Mouse (Mus musculus) liver, adult 2 months (tissue): ENCODE data around the gene Fbxl5.

Source experiments
- CTCF ChIP-seq: fragments of 200-500 bp; IDR thresholded peaks from 2 replicates; pipeline ENCODE4 v1.5.1; 2011; ENCODE audit warnings: low read depth, low read length, control low read depth
- POLR2A ChIP-seq: fragments of 200-500 bp; IDR thresholded peaks from 2 replicates; pipeline ENCODE4 v1.6.1; 2011; ENCODE audit warnings: low read length, control low read depth; ENCODE audit not compliant: insufficient read depth; ENCODE audit errors: extremely low read depth

- TF ChIP-seq CTCF = no peak
- no peak for TF ChIP-seq POLR2A
These were observed 1.4 kb upstream of the Fbxl5 start for GRCm38 (mm10) chr5:43822824-43823223.
